Mouse (Mus musculus): Measurements from ENCODE around the gene Pde10a. TPM values are rescaled to one million over a fixed set of nuclear protein-coding genes. Genes with fewer than 3 reads are reported as not detected.

Gene Pde10a
- total RNA-seq, 2 experiments from 2014 or later = not detected

- no peak for ATAC-seq (replicated peaks; ENCODE audit: low FRiP score, poor library complexity, severe bottlenecking)
These were observed 262.6 kb downstream of the Pde10a start for GRCm38 (mm10) chr17:8787762-8788161.

- ATAC-seq (replicated peaks; ENCODE audit: low FRiP score, poor library complexity, severe bottlenecking) = no peak
These were observed 266.4 kb downstream of the Pde10a start for GRCm38 (mm10) chr17:8791561-8791960.

- no peak for ATAC-seq (replicated peaks; ENCODE audit: low FRiP score, poor library complexity, severe bottlenecking)
These were observed 267.4 kb downstream of the Pde10a start for GRCm38 (mm10) chr17:8792611-8793010.

- ATAC-seq (replicated peaks; ENCODE audit: low FRiP score, poor library complexity, severe bottlenecking) = no peak
These were observed 272.5 kb downstream of the Pde10a start for GRCm38 (mm10) chr17:8797624-8798023.

- ATAC-seq (replicated peaks; ENCODE audit: low FRiP score, poor library complexity, severe bottlenecking) = no peak
These were observed 273.5 kb downstream of the Pde10a start for GRCm38 (mm10) chr17:8798531-8799295.

- no peak for ATAC-seq (replicated peaks; ENCODE audit: low FRiP score, poor library complexity, severe bottlenecking)
These were observed 274.1 kb downstream of the Pde10a start for GRCm38 (mm10) chr17:8799296-8799731.

GRCm38 (mm10) chr17:8799914-8800420, 274.8 kb downstream of the Pde10a start:
- ATAC-seq (replicated peaks; ENCODE audit: low FRiP score, poor library complexity, severe bottlenecking) = no peak

GRCm38 (mm10) chr17:8800478-8801082, 275.4 kb downstream of the Pde10a start:
- ATAC-seq (replicated peaks; ENCODE audit: low FRiP score, poor library complexity, severe bottlenecking) = no peak

- ATAC-seq (replicated peaks; ENCODE audit: low FRiP score, poor library complexity, severe bottlenecking) = no peak
These were observed 276.1 kb downstream of the Pde10a start for GRCm38 (mm10) chr17:8801083-8801854.

GRCm38 (mm10) chr17:8801855-8802104, 276.6 kb downstream of the Pde10a start:
- ATAC-seq (replicated peaks; ENCODE audit: low FRiP score, poor library complexity, severe bottlenecking) = no peak

GRCm38 (mm10) chr17:8802161-8802888, 277.2 kb downstream of the Pde10a start:
- no peak for ATAC-seq (replicated peaks; ENCODE audit: low FRiP score, poor library complexity, severe bottlenecking)

- no peak for ATAC-seq (replicated peaks; ENCODE audit: low FRiP score, poor library complexity, severe bottlenecking)
These were observed 278.0 kb downstream of the Pde10a start for GRCm38 (mm10) chr17:8802889-8803799.

- no peak for ATAC-seq (replicated peaks; ENCODE audit: low FRiP score, poor library complexity, severe bottlenecking)
These were observed 282.2 kb downstream of the Pde10a start for GRCm38 (mm10) chr17:8807345-8807744.

- ATAC-seq (replicated peaks; ENCODE audit: low FRiP score, poor library complexity, severe bottlenecking) = no peak
These were observed 284.6 kb downstream of the Pde10a start for GRCm38 (mm10) chr17:8809771-8810170.

- ATAC-seq (replicated peaks; ENCODE audit: low FRiP score, poor library complexity, severe bottlenecking) = no peak
These were observed 285.0 kb downstream of the Pde10a start for GRCm38 (mm10) chr17:8810201-8810600.

GRCm38 (mm10) chr17:8812228-8812865, 287.2 kb downstream of the Pde10a start:
- ATAC-seq (replicated peaks; ENCODE audit: low FRiP score, poor library complexity, severe bottlenecking) = no peak

- no peak for ATAC-seq (replicated peaks; ENCODE audit: low FRiP score, poor library complexity, severe bottlenecking)
These were observed 288.8 kb downstream of the Pde10a start for GRCm38 (mm10) chr17:8813773-8814491.

GRCm38 (mm10) chr17:8815376-8815775, 290.2 kb downstream of the Pde10a start:
- ATAC-seq (replicated peaks; ENCODE audit: low FRiP score, poor library complexity, severe bottlenecking) = no peak

All from erythroid progenitor cell, adult 5-6 weeks (primary cell).